Mouse (Mus musculus): ENCODE measurements around the gene Tbc1d10a.

Tbc1d10a gene

DNA sequence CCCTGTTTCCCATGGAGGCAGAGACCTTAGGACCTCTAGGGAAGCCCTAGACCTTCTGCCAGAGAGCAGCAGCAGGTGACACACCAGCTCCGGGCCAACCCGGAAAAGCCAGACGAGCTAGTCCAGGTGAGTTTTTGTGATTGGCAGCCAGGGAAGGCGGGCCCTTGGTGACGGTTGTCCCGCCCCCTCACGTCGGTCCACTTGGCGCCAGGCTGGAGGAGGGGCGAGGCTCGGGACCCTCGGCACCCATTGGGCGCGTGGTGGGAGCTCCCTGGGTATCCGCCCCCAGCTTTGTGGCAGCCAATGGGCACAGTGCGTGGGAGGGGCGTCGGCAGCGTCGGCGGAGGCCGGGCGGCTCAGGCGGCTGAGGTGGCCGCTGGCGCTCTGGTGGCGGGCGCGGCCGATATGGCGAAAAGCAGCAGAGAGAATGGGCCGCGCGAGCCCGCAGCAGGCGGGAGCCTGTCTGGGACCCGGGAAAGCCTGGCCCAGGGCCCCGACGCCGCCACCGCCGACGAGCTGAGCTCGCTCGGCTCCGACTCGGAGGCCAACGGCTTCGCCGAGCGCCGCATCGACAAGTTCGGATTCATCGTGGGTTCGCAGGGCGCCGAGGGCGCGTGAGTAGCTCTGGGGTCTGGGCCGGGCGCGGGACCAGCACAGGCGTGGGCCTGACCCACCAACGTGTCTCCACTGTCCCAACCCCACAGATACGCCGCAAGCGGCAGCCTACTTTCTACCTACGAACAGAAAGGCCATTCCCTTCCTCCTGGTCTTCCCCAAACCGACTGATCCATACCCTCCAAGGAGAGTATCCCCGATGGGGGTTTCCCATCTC lies at the start of gene Tbc1d10a:
TSS of gene Tbc1d10a (plus strand) at position 304 of the 832 bp plus-strand sequence.
- Histone ChIP-seq H3K4me3 (replicated peaks; ENCODE audit: low read length) (peak within 1 kb of the TSS; percentile 98), H3K27me3 (ENCODE audit: insufficient read depth, low read length) (peaks cover 7% of the 10 kb centered on the region), H3K9me3 (ENCODE audit: low read length) (no peaks in the 10 kb centered on the region), H3K36me3 (ENCODE audit: insufficient read depth, low read length) (peaks cover 62% of the 10 kb centered on the region), H3K4me1 (replicated peaks; ENCODE audit: low read depth, low read length) (peaks cover 43% of the 10 kb centered on the region)
- TF ChIP-seq CTCF (conservative IDR thresholded peaks at IDR 0.05; ENCODE audit: low read length): no peak
- no peak for TF ChIP-seq NANOG (IDR thresholded peaks at IDR 0.05; ENCODE audit: borderline replicate concordance, low read length)
- no peak for TF ChIP-seq POU5F1 (IDR thresholded peaks at IDR 0.05; ENCODE audit: borderline replicate concordance, low read length)

- Histone ChIP-seq H3K4me1 (replicated peaks; ENCODE audit: low read depth, low read length) (peaks cover 29% of the 10 kb centered on the region), H3K27me3 (ENCODE audit: insufficient read depth, low read length) (peaks cover 11% of the 10 kb centered on the region), H3K4me3 (replicated peaks; ENCODE audit: low read length) (no peak overlapping the region), H3K36me3 (ENCODE audit: insufficient read depth, low read length) (peaks cover 56% of the 10 kb centered on the region), H3K9me3 (ENCODE audit: low read length) (no peaks in the 10 kb centered on the region)
- TF ChIP-seq NANOG (IDR thresholded peaks at IDR 0.05; ENCODE audit: borderline replicate concordance, low read length) (no peak), POU5F1 (IDR thresholded peaks at IDR 0.05; ENCODE audit: borderline replicate concordance, low read length) (no peak), CTCF (conservative IDR thresholded peaks at IDR 0.05; ENCODE audit: low read length) (no peak)
Observed at GRCm38 (mm10) chr11:4138964-4139363, 47.6 kb upstream of the Tbc1d10a start.

DNA sequence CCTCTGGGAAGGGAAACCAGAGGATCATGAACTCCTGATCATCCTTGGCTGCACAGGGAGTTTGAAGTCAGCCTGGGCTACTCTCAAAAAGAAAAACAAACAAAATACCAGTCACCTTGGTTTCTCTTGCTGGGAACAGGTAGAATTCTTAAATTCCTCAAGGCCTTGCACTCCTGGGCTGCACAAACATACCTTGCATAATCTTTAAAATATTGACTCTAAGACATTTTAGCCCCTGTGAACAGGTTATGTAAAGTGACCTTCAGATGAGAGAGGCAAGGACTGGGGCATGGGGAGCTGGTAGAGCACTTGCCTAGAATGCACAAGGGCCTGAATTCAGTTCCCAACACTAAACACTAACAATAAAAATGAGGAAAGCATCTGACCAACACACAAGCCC lies 45.1 kb upstream of the Tbc1d10a start:
- H3K36me3 ChIP-seq (ENCODE audit: insufficient read depth, low read length): peaks cover 54% of the 10 kb centered on the region
- 0 out of 2 replicates have a peak, but pooled peaks cover 1% of the 10 kb centered on the region for H3K27me3 ChIP-seq (ENCODE audit: insufficient read depth, low read length)
- H3K4me3 ChIP-seq (replicated peaks; ENCODE audit: low read length): no peak overlapping the region
- H3K9me3 ChIP-seq (ENCODE audit: low read length): no peaks in the 10 kb centered on the region
- peaks cover 32% of the 10 kb centered on the region for H3K4me1 ChIP-seq (replicated peaks; ENCODE audit: low read depth, low read length)
- TF ChIP-seq NANOG (IDR thresholded peaks at IDR 0.05; ENCODE audit: borderline replicate concordance, low read length): no peak
- TF ChIP-seq POU5F1 (IDR thresholded peaks at IDR 0.05; ENCODE audit: borderline replicate concordance, low read length): no peak
- no peak for TF ChIP-seq CTCF (conservative IDR thresholded peaks at IDR 0.05; ENCODE audit: low read length)

DNA sequence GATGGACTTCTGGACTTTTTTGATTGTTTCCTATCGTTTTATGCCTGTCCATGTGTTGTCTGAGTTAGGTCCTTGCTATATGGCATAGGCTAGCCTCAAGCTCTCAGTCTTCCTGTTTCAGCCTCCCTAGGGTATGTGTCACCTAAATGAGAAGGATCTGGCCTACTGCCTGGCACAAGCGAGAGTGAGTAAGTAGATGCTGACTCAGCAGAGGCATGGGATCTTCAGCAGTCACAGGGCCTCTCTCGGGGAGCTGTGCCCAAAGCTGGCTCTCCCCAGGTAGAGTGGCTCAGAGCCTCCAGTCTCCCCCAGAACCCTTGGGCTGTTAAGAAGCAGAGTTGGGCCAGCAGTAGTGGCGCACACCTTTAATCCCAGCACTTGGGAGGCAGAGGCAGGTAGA lies 44.2 kb upstream of the Tbc1d10a start:
- no peaks in the 10 kb centered on the region for H3K27me3 ChIP-seq (ENCODE audit: insufficient read depth, low read length)

DNA sequence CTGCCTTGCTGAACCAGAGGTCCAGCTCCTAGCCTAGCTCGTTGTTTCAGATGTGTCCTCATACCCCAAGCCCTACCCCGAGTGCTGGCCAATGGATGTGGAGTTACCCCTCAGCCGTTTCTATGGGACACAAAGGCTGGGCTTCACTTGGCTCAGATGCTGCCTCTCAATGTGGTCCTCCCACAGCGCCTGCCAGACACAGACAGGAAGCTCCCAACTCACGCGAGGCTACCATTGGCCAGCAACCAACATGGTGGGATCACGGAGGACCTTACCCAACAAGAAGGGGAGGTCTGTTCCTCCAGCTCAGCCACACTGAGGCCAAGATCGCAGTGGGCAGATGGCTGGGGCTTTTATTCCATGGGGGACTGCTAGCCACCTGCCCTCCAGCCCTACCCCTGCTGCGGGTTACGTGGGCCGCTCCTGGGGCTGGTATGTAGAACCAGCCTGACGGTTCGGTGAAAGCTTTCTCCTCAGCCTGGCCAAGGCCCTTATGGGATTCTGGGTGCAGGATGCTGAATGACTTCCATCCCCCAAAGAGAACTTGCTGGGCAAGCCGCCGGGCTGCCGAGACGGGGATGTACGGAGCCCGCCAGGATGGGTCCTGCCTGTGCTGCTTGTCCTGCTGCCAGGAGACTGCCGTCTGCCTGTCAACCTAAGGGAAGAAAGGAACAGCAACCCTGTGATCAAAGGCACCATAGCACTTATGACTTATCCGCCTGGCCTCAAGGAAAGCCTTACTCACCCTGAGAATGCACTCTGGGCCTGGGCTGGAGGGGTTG lies 43.1 kb upstream of the Tbc1d10a start:
- Histone ChIP-seq H3K36me3 (ENCODE audit: insufficient read depth, low read length) (peaks cover 35% of the 10 kb centered on the region), H3K9me3 (ENCODE audit: low read length) (no peaks in the 10 kb centered on the region), H3K4me1 (replicated peaks; ENCODE audit: low read depth, low read length) (peaks cover 39% of the 10 kb centered on the region), H3K27me3 (ENCODE audit: insufficient read depth, low read length) (no peaks in the 10 kb centered on the region), H3K4me3 (replicated peaks; ENCODE audit: low read length) (peak overlapping the region; percentile 64)
- no peak for TF ChIP-seq POU5F1 (IDR thresholded peaks at IDR 0.05; ENCODE audit: borderline replicate concordance, low read length)

More for the DNA sequence above, 44.2 kb upstream of the Tbc1d10a start:
- Histone ChIP-seq H3K4me1 (replicated peaks; ENCODE audit: low read depth, low read length) (peaks cover 39% of the 10 kb centered on the region), H3K4me3 (replicated peaks; ENCODE audit: low read length) (no peak overlapping the region), H3K9me3 (ENCODE audit: low read length) (no peaks in the 10 kb centered on the region), H3K36me3 (ENCODE audit: insufficient read depth, low read length) (peaks cover 46% of the 10 kb centered on the region)
- no peak for TF ChIP-seq CTCF (conservative IDR thresholded peaks at IDR 0.05; ENCODE audit: low read length)
- no peak for TF ChIP-seq POU5F1 (IDR thresholded peaks at IDR 0.05; ENCODE audit: borderline replicate concordance, low read length)
- no peak for TF ChIP-seq NANOG (IDR thresholded peaks at IDR 0.05; ENCODE audit: borderline replicate concordance, low read length)

GRCm38 (mm10) chr11:4146381-4146780 lies 40.2 kb upstream of the Tbc1d10a start:
- Histone ChIP-seq H3K36me3 (ENCODE audit: insufficient read depth, low read length) (peaks cover 17% of the 10 kb centered on the region), H3K4me1 (replicated peaks; ENCODE audit: low read depth, low read length) (peaks cover 33% of the 10 kb centered on the region), H3K27me3 (ENCODE audit: insufficient read depth, low read length) (no peaks in the 10 kb centered on the region), H3K9me3 (ENCODE audit: low read length) (no peaks in the 10 kb centered on the region), H3K4me3 (replicated peaks; ENCODE audit: low read length) (no peak overlapping the region; the same call in 1 of the 2 replicates)
- TF ChIP-seq NANOG (IDR thresholded peaks at IDR 0.05; ENCODE audit: borderline replicate concordance, low read length): no peak
- no peak for TF ChIP-seq POU5F1 (IDR thresholded peaks at IDR 0.05; ENCODE audit: borderline replicate concordance, low read length)
- no peak for TF ChIP-seq CTCF (conservative IDR thresholded peaks at IDR 0.05; ENCODE audit: low read length)

DNA sequence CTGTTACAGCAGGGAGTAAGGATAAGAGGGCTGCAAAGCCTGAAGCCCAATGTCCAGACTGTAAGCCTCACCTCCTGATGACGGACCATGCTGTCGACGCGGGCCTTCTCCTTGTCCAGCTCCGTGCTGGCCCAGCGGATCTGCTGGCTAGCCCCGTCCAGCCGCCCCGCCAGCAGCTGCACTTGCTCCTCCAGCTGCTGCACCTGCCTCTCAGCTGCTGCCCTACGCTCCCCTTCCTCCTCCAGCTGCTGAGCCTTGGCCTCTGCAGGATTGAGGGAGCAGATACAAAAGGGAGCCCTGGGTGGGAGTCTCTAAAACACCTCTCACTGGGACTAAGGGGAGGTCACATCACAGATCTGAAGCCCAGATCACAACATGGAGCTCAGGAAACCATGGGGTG lies 39.5 kb upstream of the Tbc1d10a start:
- no peak for TF ChIP-seq POU5F1 (IDR thresholded peaks at IDR 0.05; ENCODE audit: borderline replicate concordance, low read length)
- TF ChIP-seq CTCF (conservative IDR thresholded peaks at IDR 0.05; ENCODE audit: low read length): no peak
- TF ChIP-seq NANOG (IDR thresholded peaks at IDR 0.05; ENCODE audit: borderline replicate concordance, low read length): no peak
- Histone ChIP-seq H3K36me3 (ENCODE audit: insufficient read depth, low read length) (peaks cover 10% of the 10 kb centered on the region), H3K4me1 (replicated peaks; ENCODE audit: low read depth, low read length) (peaks cover 33% of the 10 kb centered on the region), H3K9me3 (ENCODE audit: low read length) (no peaks in the 10 kb centered on the region), H3K4me3 (replicated peaks; ENCODE audit: low read length) (no peak overlapping the region; the same call in 1 of the 2 replicates), H3K27me3 (ENCODE audit: insufficient read depth, low read length) (no peaks in the 10 kb centered on the region)

DNA sequence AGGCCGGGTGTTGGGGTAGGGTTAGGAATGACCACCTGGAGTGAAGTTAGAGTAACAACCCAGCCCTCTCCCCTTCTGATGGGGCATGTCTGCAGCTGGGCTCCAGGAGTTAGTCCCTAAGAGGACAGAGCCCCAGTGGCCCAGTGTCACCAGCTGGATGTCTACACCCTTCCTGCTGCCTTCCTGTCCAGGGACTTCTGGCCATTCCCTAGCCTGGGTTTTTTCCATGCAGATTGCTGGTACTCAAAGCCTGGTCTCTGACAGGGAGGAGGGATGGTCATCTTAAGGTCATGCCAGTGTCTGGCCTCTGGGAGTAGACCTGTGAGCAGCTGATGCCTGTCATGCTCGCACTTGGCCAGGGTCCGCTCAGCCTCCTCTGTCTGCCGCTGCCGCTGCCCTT lies 38.5 kb upstream of the Tbc1d10a start:
- Histone ChIP-seq H3K9me3 (ENCODE audit: low read length) (no peaks in the 10 kb centered on the region), H3K4me1 (replicated peaks; ENCODE audit: low read depth, low read length) (peaks cover 31% of the 10 kb centered on the region), H3K36me3 (ENCODE audit: insufficient read depth, low read length) (0 out of 2 replicates have a peak, but pooled peaks cover under 1% of the 10 kb centered on the region), H3K4me3 (replicated peaks; ENCODE audit: low read length) (no peak overlapping the region), H3K27me3 (ENCODE audit: insufficient read depth, low read length) (no peaks in the 10 kb centered on the region)
- TF ChIP-seq POU5F1 (IDR thresholded peaks at IDR 0.05; ENCODE audit: borderline replicate concordance, low read length) (no peak), CTCF (conservative IDR thresholded peaks at IDR 0.05; ENCODE audit: low read length) (no peak)
